Mouse (Mus musculus) ZHBTc4 (cell line): ENCODE measurements around the gene 2010003K11Rik.
A peak's percentile ranks its signal among the peaks of the same experiment; 100 is the strongest.

Experiments
- DNase-seq: peaks from one replicate; pipeline ENCODE4 v3.0.0-alpha.2; 2011; ENCODE audit warnings: low read depth, low spot score

2010003K11Rik gene

GRCm38 (mm10) chr19:4497263-4497973 is 965 bp downstream of the 2010003K11Rik start:
- peak; percentile 91 for DNase-seq

GRCm38 (mm10) chr19:4496535-4497262 is 1.7 kb downstream of the 2010003K11Rik start:
- DNase-seq: no peak

- no peak for DNase-seq
Observed at GRCm38 (mm10) chr19:4495814-4496213, 2.6 kb downstream of the 2010003K11Rik start.

- no peak for DNase-seq
Observed at GRCm38 (mm10) chr19:4494707-4495106, 3.7 kb downstream of the 2010003K11Rik start.

DNA sequence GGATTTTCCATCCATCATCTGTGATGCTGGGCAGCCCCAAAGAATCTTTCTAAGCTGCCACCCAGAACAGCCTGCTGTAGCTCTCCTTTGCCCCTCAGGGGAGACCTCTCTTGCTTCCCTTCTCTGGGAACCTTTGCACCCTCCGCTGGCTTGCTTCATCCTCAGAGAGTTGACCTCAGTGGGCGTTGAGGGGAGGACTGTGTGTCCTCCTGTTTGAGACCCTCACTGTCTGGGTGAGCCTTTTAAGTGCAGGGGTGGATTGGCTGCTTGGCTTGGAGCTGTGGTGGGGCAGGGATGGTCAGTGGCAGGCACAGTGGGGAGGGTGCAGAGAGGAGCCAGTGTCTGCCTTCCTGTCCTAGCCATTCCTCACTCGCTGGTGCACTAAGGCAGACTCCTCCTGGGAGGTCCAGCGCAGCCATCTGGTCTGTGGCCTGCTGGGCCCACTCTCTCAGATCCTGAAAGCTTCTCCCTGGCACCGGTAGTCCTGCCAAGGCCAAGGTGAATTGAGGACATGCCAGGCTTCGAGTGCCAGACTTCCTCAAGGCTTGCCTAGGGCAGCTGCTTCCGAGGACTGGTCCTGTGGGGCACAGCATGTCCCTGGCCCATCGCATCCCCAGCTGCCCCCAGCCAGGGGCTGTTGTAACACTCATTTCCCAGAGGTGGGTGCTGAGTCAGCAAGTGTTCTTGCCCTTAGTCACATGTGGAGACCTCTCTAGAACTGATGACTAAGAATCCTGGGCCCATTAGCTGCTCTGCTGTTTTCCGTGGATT is 5.7 kb downstream of the 2010003K11Rik start:
- DNase-seq: no peak

DNA sequence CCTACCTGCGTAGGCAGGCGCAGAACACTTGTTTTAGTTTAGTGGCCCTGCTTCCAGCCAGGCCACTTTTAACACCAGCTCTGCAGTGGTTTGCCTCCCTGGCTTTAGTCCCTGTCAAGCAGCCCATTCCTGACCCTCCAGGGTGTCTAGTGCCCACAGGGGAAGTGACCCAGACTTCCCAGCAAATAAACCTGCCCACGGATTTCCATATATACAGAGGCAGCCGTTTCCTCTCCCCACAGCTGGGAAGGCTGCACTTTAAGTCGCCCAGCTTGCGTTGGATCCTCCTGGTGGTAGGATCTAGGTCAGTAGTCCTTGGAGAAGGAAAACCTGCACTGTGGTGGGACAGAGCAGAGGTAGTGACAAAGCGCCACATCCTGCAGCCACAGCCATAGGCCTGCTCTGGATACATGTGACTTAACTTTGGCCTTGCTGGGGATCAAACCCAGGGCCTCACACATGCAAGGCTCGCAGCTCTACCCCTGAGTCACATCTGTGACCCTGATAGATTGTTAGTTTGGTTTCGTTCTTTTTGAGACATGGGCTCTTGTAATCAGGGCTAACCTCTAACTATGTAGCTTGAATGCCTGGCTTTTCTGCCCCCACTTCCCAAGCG is 7.2 kb downstream of the 2010003K11Rik start:
- no peak for DNase-seq

DNA sequence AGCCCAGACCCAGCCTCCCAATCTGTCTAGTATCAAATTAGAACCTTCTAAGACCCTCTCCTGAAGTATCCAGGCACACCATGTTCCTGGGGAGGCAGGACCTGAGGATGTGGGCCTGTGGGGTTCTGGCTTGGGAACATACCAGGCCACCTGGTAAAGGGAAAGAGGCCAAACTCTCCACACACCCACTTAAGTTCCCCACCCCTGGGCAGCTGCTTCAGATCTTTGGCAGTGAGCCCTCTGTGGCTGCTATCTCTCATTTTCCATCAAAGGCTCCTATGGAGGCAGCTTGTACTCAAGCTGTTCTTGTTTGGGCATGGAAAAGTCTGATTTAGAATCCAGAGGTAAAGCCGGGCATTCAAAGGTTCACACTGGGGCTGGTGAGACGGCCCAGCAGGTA is 10.5 kb downstream of the 2010003K11Rik start:
- no peak for DNase-seq

DNA sequence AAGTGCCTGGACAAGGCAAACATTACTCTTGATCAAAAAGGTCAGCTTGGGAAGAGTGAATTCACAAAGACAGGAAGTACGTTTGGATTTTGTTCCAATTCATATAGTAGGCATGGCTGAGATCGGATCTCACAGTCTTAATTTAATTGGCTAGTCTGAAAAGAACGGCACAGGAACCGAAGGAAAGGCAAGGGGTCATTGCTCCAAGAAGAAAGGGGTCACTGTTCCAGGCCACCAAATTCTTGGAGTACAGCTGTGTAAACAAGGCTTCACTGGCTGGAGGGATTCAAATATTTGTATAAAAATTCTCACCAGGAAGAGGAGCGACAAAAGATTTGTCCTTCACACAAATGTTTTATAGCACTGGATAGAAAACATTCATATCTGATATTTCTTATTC is 13.4 kb downstream of the 2010003K11Rik start:
- no peak for DNase-seq

- DNase-seq: no peak
Observed at GRCm38 (mm10) chr19:4482111-4482859, 16.1 kb downstream of the 2010003K11Rik start.

- no peak for DNase-seq
Observed at GRCm38 (mm10) chr19:4481326-4481725, 17.1 kb downstream of the 2010003K11Rik start.

DNA sequence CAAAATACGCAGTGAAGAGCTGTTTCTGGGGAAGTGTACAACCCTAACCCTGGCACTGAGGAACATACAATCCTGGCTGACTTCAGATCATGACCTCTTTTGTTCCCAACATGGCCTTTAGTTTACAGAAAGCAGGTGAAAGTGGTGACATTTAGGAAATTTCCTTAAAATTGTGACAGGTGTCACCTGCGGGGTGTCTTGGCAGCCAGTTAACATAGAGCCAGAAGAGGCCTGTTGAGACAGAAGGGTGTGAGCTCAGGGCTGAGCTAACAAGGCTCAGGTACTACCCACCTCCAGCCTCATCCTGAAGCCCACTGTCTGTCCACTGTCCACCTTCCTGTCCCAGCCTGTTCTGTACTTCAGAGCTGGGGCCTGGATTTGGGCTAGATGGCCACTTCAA is 18.3 kb downstream of the 2010003K11Rik start:
- DNase-seq: no peak

- DNase-seq: peak; percentile 78
Observed at GRCm38 (mm10) chr19:4478190-4478516, 20.2 kb downstream of the 2010003K11Rik start.

GRCm38 (mm10) chr19:4477345-4478189 is 20.8 kb downstream of the 2010003K11Rik start, which contains the start of gene Syt12:
Syt12 (minus strand) TSS chr19:4477447.
- no peak for DNase-seq

DNA sequence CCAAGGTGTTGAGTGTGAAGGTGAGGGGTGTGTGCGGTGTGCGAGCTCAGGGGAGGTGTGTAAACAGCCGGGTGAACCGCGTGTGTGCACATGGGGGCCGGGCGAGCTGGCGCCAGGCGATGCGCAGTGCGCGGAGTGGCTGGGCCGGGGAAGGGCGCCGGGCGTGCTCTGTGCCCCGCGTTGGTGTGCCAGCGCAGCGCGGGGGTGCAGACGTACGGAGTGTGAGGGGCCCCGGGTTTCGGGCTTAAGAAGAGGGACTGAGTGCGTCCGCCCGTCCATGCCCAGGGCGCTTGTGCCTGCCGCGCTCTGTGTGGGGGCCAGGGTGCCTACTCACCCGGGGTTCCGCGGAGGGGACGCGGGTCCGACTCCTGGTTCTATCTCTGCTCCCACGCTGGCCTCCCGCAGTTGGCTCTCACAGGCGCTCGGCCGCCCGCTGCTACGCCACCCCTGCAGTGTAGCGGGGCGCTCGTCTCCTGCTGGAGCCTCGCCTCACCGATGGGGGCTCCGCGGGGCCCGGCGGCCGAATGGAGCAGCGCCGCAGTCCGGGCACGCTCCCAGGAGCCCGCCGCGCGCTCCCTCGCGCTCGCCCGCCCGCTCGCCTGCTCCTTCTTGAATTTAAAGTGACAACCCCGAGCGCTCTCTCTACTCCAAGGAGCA is 21.7 kb downstream of the 2010003K11Rik start:
- DNase-seq: peak; percentile 61

- DNase-seq: no peak
Observed at GRCm38 (mm10) chr19:4475224-4475925, 23.0 kb downstream of the 2010003K11Rik start.

- no peak for DNase-seq
Observed at GRCm38 (mm10) chr19:4474739-4475138, 23.6 kb downstream of the 2010003K11Rik start.

DNA sequence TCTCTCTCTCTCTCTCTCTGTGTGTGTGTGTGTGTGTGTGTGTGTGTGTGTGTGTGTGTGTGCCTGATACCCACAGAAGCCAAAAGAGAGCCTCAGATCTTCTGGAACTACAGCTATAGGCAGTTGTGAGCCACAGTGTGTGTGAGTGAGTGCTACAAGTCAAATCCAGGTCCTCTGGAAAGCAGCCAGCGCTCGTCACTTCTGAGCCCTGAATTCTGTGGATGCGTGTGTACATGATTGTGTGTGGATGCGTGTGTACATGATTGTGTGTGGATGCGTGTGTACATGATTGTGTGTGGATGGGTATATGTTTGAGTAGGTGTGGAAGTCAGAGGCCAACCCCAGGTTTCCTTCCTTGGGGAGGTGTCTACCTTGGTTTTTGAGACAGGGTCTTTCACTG is 24.8 kb downstream of the 2010003K11Rik start:
- DNase-seq: no peak

- peak; percentile 61 for DNase-seq
Observed at GRCm38 (mm10) chr19:4468363-4468762, 30.0 kb downstream of the 2010003K11Rik start.

- no peak for DNase-seq
Observed at GRCm38 (mm10) chr19:4464666-4465065, 33.7 kb downstream of the 2010003K11Rik start.
